Mouse (Mus musculus) G1E (cell line): ENCODE measurements around the gene Tamm41. TPM values are rescaled to one million over a fixed set of nuclear protein-coding genes. Genes with fewer than 3 reads are reported as not detected.

ENCODE experiments used
- ATAC-seq: 2 replicates; pipeline ENCODE4 v1.8.0; 2016; ENCODE audit warnings: mild to moderate bottlenecking; ENCODE audit not compliant: insufficient number of reproducible peaks, poor library complexity, low FRiP score, severe bottlenecking; ENCODE audit errors: extremely low read depth
- DNase-seq: peaks from one replicate; pipeline ENCODE4 v3.0.0; 2012; ENCODE audit warnings: low spot score
- H3K27me3 ChIP-seq: 2 replicates; pipeline ENCODE4 v1.6.1; 2012; ENCODE audit warnings: mild to moderate bottlenecking, low read length, inconsistent platforms; ENCODE audit not compliant: insufficient read depth
- H3K36me3 ChIP-seq: replicated peaks from 2 replicates; pipeline ENCODE3; 2012; ENCODE audit warnings: mild to moderate bottlenecking, inconsistent platforms
- H3K4me1 ChIP-seq: 2 replicates; pipeline ENCODE4 v1.6.1; 2012; ENCODE audit warnings: low read depth, low read length, inconsistent platforms, mixed read lengths; ENCODE audit not compliant: insufficient read depth
- H3K4me3 ChIP-seq: 2 replicates; pipeline ENCODE4 v1.5.1; 2012; ENCODE audit warnings: low read depth, mild to moderate bottlenecking, inconsistent platforms, low read length, moderate library complexity, mixed read lengths
- H3K9me3 ChIP-seq: replicated peaks from 2 replicates; pipeline ENCODE4 v1.6.1; 2012; ENCODE audit warnings: inconsistent platforms
- CTCF ChIP-seq: IDR thresholded peaks from 2 replicates; pipeline ENCODE4 v1.5.1; 2012; ENCODE audit warnings: low read depth, low read length, inconsistent platforms, mixed read lengths
- GATA1 ChIP-seq: IDR thresholded peaks from 2 replicates; pipeline ENCODE4 v1.6.1; 2012; ENCODE audit warnings: borderline replicate concordance, low read length, inconsistent platforms, mixed read lengths
- GATA2 ChIP-seq: IDR thresholded peaks from 2 replicates; pipeline ENCODE4 v1.6.1; 2012; ENCODE audit warnings: low read depth, low read length, inconsistent platforms, borderline replicate concordance
- POLR2AphosphoS5 ChIP-seq: IDR thresholded peaks from 2 replicates; pipeline ENCODE4 v1.6.1; 2012; ENCODE audit warnings: low read depth, low read length, inconsistent platforms; ENCODE audit not compliant: insufficient replicate concordance
- TAL1 ChIP-seq: conservative IDR thresholded peaks from 2 replicates; pipeline ENCODE4 v1.6.1; 2012; ENCODE audit warnings: low read depth, low read length, inconsistent platforms, mixed read lengths
- polyA plus RNA-seq: library from polyadenylated mRNA; stranded (reverse); fragments of >175 nt; gene quantifications from 2 replicates; pipeline ENCODE4 v1.2.3, GENCODE M21; 2012
- total RNA-seq, 2 experiments: library from RNA; stranded (forward) in 1 of 2; stranded (reverse) in 1 of 2; fragments of 200-1000 nt in 1 of 2; fragments of >200 nt in 1 of 2; fragmentation: Nextera tagmentation in 1 of 2; gene quantifications; 2 replicates each; pipeline ENCODE4 v1.2.3; 2014 to 2017

The Tamm41 gene
- total and polyA plus RNA-seq, 3 experiments: 20.9 to 47.4 (median 26.4) TPM

DNA sequence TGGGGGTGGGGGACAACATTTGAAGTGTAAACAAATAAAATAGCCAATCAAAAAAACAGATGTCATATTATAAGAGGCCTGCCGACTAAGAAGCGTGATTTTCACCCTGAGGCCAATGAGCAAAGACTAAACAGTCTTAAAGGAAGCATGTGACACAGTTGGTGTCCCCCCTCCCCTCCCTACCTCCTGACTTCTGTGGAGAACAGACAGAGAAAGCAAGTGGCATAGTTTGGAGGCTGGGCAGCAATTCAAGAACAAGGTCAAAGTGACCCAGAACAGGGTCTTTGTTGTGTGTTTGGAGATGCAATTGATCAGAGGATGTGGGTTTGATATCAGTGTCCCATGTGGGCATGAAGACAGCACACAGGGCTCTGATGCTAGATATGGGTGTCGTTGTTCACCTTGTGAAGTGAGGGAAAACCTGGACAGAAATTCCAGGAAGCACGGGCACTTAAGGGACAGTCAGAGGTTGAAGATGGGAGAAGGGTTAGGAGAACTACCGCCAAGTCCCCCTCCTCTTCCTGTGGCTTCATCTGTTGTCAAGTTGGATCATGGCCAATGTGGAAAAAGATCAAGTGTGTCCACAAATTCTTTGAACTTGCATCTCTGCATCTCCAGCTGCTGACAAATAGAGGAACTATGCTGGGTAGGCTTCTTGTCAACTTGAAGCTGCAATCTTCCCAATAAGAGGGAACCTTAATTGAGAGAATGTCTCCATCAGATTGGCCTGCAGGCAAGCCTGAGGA lies 25.1 kb upstream of the Tamm41 start:
- Histone ChIP-seq H3K9me3 (no peaks in the 10 kb centered on the region), H3K4me1 (no peaks in the 10 kb centered on the region), H3K27me3 (peaks cover 14% of the 10 kb centered on the region), H3K4me3 (no peak overlapping the region), H3K36me3 (no peaks in the 10 kb centered on the region)
- ATAC-seq (no peak), DNase-seq (no peak)
- TF ChIP-seq GATA1 (no peak), CTCF (no peak), TAL1 (no peak), POLR2AphosphoS5 (no peak), GATA2 (no peak)

GRCm38 (mm10) chr6:115059227-115059626 lies 21.6 kb upstream of the Tamm41 start:
- Histone ChIP-seq H3K27me3 (peaks cover 14% of the 10 kb centered on the region), H3K4me1 (no peaks in the 10 kb centered on the region), H3K36me3 (no peaks in the 10 kb centered on the region), H3K4me3 (no peak overlapping the region), H3K9me3 (no peaks in the 10 kb centered on the region)
- ATAC-seq (no peak), DNase-seq (no peak)
- TF ChIP-seq GATA2 (no peak), POLR2AphosphoS5 (no peak), GATA1 (no peak), TAL1 (no peak), CTCF (no peak)

GRCm38 (mm10) chr6:115056699-115057098 lies 19.0 kb upstream of the Tamm41 start:
- Histone ChIP-seq H3K9me3 (no peaks in the 10 kb centered on the region), H3K27me3 (peaks cover 9% of the 10 kb centered on the region), H3K4me3 (no peak overlapping the region), H3K36me3 (no peaks in the 10 kb centered on the region), H3K4me1 (no peaks in the 10 kb centered on the region)
- DNase-seq (no peak), ATAC-seq (no peak)
- no peak for TF ChIP-seq CTCF
- TF ChIP-seq TAL1: no peak
- no peak for TF ChIP-seq GATA2
- no peak for TF ChIP-seq GATA1
- TF ChIP-seq POLR2AphosphoS5: no peak

DNA sequence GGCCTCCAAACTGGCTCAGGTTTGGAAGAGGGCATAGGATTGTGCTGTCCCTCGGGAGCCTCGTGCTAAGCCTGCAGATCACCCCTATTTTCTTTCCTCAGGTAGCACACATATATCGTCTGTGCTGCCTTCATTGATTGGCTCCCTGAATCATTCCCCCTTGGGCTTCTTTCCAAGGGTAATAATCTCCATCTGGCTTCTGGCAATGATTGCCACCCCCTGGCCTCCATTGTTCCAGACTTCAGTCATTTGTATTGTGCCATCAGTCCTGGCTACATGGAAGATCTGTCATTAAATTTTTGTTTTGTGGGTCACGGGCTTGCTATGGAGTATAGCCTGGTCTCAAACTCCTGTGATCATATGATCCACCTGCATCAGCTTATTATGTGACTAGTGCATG lies 17.8 kb upstream of the Tamm41 start:
- H3K36me3 ChIP-seq: no peaks in the 10 kb centered on the region
- DNase-seq (no peak), ATAC-seq (no peak)
- H3K27me3 ChIP-seq: peaks cover 10% of the 10 kb centered on the region
- H3K4me3 ChIP-seq: no peak overlapping the region
- H3K4me1 ChIP-seq: no peaks in the 10 kb centered on the region
- TF ChIP-seq GATA1 (no peak), GATA2 (no peak), CTCF (no peak), POLR2AphosphoS5 (no peak), TAL1 (no peak)
- H3K9me3 ChIP-seq: no peaks in the 10 kb centered on the region

- no peak for TF ChIP-seq GATA1
- no peak for TF ChIP-seq GATA2
- no peak for TF ChIP-seq CTCF
- no peak for TF ChIP-seq POLR2AphosphoS5
- TF ChIP-seq TAL1: no peak
- Histone ChIP-seq H3K36me3 (no peaks in the 10 kb centered on the region), H3K4me1 (no peaks in the 10 kb centered on the region), H3K9me3 (no peaks in the 10 kb centered on the region), H3K4me3 (no peak overlapping the region), H3K27me3 (peaks cover 5% of the 10 kb centered on the region)
- ATAC-seq: no peak
- DNase-seq: no peak
Measured at GRCm38 (mm10) chr6:115051586-115052197, 14.0 kb upstream of the Tamm41 start.

GRCm38 (mm10) chr6:115049015-115049414 lies 11.3 kb upstream of the Tamm41 start:
- Histone ChIP-seq H3K4me3 (no peak overlapping the region), H3K9me3 (no peaks in the 10 kb centered on the region), H3K36me3 (no peaks in the 10 kb centered on the region), H3K27me3 (peaks cover 5% of the 10 kb centered on the region), H3K4me1 (no peaks in the 10 kb centered on the region)
- ATAC-seq: no peak
- TF ChIP-seq POLR2AphosphoS5: no peak
- no peak for TF ChIP-seq TAL1
- TF ChIP-seq GATA2: no peak
- no peak for TF ChIP-seq CTCF
- no peak for TF ChIP-seq GATA1
- DNase-seq: no peak
